Mouse (Mus musculus) adrenal gland, adult 8-10 months (tissue): ENCODE data around the gene Cym. TPM values are rescaled to one million over a fixed set of nuclear protein-coding genes. Genes with fewer than 3 reads are reported as not detected.

Experiments
- DNase-seq: peaks from one replicate; pipeline ENCODE4 v3.0.0; 2022
- total RNA-seq, 4 experiments: library from RNA; stranded (reverse); gene quantifications; 2 replicates each; pipeline ENCODE4 v1.2.4; 2022

Gene Cym
- total RNA-seq, 4 experiments from 2014 or later, result 0.20 to 0.31 (median 0.28) TPM; not detected in 1

GRCm38 (mm10) chr3:107162741-107163140 lies 58.8 kb downstream of the Cym start:
- no peak for DNase-seq

Other genes starting within 250 kb of the Cym start
- 1 to 10 TPM in 3 of 4 experiments, under 1 TPM in 1; 0.91 to 2.5 (median 1.3) TPM for gene Kcna3, start 185.6 kb downstream of the Cym start, total RNA-seq
- 1 to 10 TPM in 2 of 4 experiments, under 1 TPM in 2; 0.61 to 2.3 (median 1.1) TPM for gene Kcna2, start 120.6 kb downstream of the Cym start, total RNA-seq
- not detected for gene Kcna10, start 38.7 kb downstream of the Cym start, total RNA-seq
- not detected for gene A630076J17Rik, start 8.9 kb upstream of the Cym start, total RNA-seq
- gene Prok1, start 18.0 kb upstream of the Cym start, total RNA-seq, result 1 to 10 TPM in 1 of 4 experiments, under 1 TPM in 2, not detected in 1; 0.35 to 1.0 (median 0.52) TPM
- 10 to 100 TPM; 78.3 to 97.4 (median 85.7) TPM for gene Lamtor5, start 57.1 kb upstream of the Cym start, total RNA-seq
- under 1 TPM; 0.12 to 0.86 (median 0.31) TPM for gene Slc16a4, start 69.5 kb upstream of the Cym start, total RNA-seq
- gene Rbm15, start 111.9 kb upstream of the Cym start, total RNA-seq, result 10 to 100 TPM; 30.6 to 48.1 (median 36.7) TPM
- 10 to 100 TPM; 10.3 to 19.0 (median 12.7) TPM for gene Kcnc4, start 237.8 kb upstream of the Cym start, total RNA-seq